ENCODE assay signal across 13 mouse cellular contexts in genomic region chr11:21079851-21080362, GRCm38 (mm10). TPM values are rescaled to one million over a fixed set of nuclear protein-coding genes. Genes with fewer than 3 reads are reported as not detected.
DNase-seq lines count a peak whose midpoint lies in the region; TF ChIP-seq lines count a peak whose summit lies in the region.
"Had no signal": no experiment of that assay in that cellular context is flagged by ENCODE, and none has a peak within 500 bp of the region (broad histone marks: within the 10 kb centered on the region; RNA-seq: fewer than 3 reads in every experiment).

No protein-coding gene starts in this region.

- no peaks in the 10 kb centered on the region for H3K79me2 ChIP-seq in heart, adult 2 months (replicated peaks; ENCODE audit: control insufficient read depth, insufficient read depth, low read length)

- no peak for TF ChIP-seq POLR2A in heart, adult 2 months (IDR thresholded peaks at IDR 0.05; ENCODE audit: insufficient read depth, low read depth, low read length)

- peaks cover 6% of the 10 kb centered on the region for H3K4me1 ChIP-seq in heart, adult 2 months (ENCODE audit: control insufficient read depth, insufficient read depth, low read length)
- H3K4me1 ChIP-seq in brown adipose tissue, adult 24 weeks (ENCODE audit: control insufficient read depth, insufficient read depth, insufficient read length, low read length) = peaks cover 7% of the 10 kb centered on the region; the same call in 1 of the 2 replicates

- WGBS in heart, adult 2 months = 22% methylated on average over 3 of the region's 3 CpGs

- peak; percentile 42 to 50 for DNase-seq in heart, adult 2 months
- no peak for DNase-seq in heart, postnatal 4 days
- DNase-seq in heart, postnatal 25 days (ENCODE audit: low spot score) = peak; percentile 27
- DNase-seq in lung, postnatal 36 days = peak; percentile 81
- DNase-seq in right cerebral cortex, postnatal 4 days = no peak
- no peak for DNase-seq in layer of hippocampus, adult 8-10 months (ENCODE audit: low spot score in 2 of 2)
- DNase-seq: adrenal gland, postnatal 36 days; cerebellum, adult 9-10 months; liver, embryonic 13.5 days; spleen, adult 18-20 months; thymus, adult 18-20 months had no signal

- intact Hi-C loops in heart, adult 2 months (cut with DNase I) = no loop called here
- intact Hi-C loops in heart, postnatal 25 days (cut with DNase I) = loop anchor here (10.0 kb wide), 1 partner anchor 285 kb away; no protein-coding TSS in a partner anchor

- H3K36me3 ChIP-seq in heart, adult 2 months (ENCODE audit: control insufficient read depth, insufficient read depth, low read length) = no peaks in the 10 kb centered on the region; the same call in 1 of the 2 replicates
- H3K36me3 ChIP-seq: hindbrain, embryonic 10.5 days; liver, embryonic 13.5 days had no signal

- no peaks in the 10 kb centered on the region for H3K27me3 ChIP-seq in heart, adult 2 months (ENCODE audit: control insufficient read depth, insufficient read depth, low read length)

- TF ChIP-seq CTCF in heart, adult 2 months (IDR thresholded peaks at IDR 0.05) = no peak

- no peak overlapping the region for H3K9ac ChIP-seq in heart, adult 2 months (ENCODE audit: low read depth, low read length)
- H3K9ac ChIP-seq: liver, embryonic 13.5 days had no signal

- H3K27ac ChIP-seq in heart, adult 2 months = peak overlapping the region; percentile 6; the same call in 1 of the 2 replicates
- peak overlapping the region; percentile 67; the same call in 1 of the 2 replicates for H3K27ac ChIP-seq in brown adipose tissue, adult 24 weeks (replicated peaks; ENCODE audit: low read depth, low read length)
- H3K27ac ChIP-seq: hindbrain, embryonic 10.5 days; liver, embryonic 13.5 days had no signal

- no peak for TF ChIP-seq EP300 in heart, adult 2 months (IDR thresholded peaks at IDR 0.05; ENCODE audit: insufficient read depth, low read depth, low read length)

- H3K4me3 ChIP-seq in heart, adult 2 months = no peak overlapping the region
- H3K4me3 ChIP-seq in brown adipose tissue, adult 24 weeks (ENCODE audit: insufficient read depth, low read depth, low read length) = no peak overlapping the region
- H3K4me3 ChIP-seq: hindbrain, embryonic 10.5 days; liver, embryonic 13.5 days had no signal

RNA-seq across cellular contexts. Expression of gene Peli1, which starts 11.2 kb away (rescaled TPM):
- 10 to 100 TPM; 13.6 to 13.7 TPM for total RNA-seq in heart, adult 2 months (2021)
- polyA plus RNA-seq in heart, adult 2 months (2012; rRNA removed) = 6.2 and 9.9 TPM in 2 replicates
- total RNA-seq in heart, postnatal 4 days (2021) = 10 to 100 TPM; 23.4 to 25.0 TPM
- 7.5 and 7.7 TPM in 2 replicates for polyA plus RNA-seq in brown adipose tissue, adult 24 weeks (2012; ENCODE audit: insufficient read depth, insufficient read length, missing spikeins)
- 10 to 100 TPM; 12.4 to 16.0 TPM for total RNA-seq in heart, postnatal 25 days (2021)
- total RNA-seq in layer of hippocampus, adult 8-10 months (2022) = 10 to 100 TPM; 43.0 to 49.2 (median 46.6) TPM

Comparison
In these comparisons a context has a peak if more than half of its experiments do, and no peak if none do; other contexts are left out.
1. DNase-seq: peak in heart, adult 2 months (2 of 2), heart, postnatal 25 days (single experiment) and lung, postnatal 36 days (single experiment); none in heart, postnatal 4 days (single experiment), right cerebral cortex, postnatal 4 days (single experiment) and layer of hippocampus, adult 8-10 months (0 of 2).